Mouse (Mus musculus): ENCODE measurements around the gene Aff1. TPM values are rescaled to one million over a fixed set of nuclear protein-coding genes. Genes with fewer than 3 reads are reported as not detected.

Gene Aff1
- polyA plus RNA-seq, 1 experiment from 2014 or later: 13.5 TPM

DNA sequence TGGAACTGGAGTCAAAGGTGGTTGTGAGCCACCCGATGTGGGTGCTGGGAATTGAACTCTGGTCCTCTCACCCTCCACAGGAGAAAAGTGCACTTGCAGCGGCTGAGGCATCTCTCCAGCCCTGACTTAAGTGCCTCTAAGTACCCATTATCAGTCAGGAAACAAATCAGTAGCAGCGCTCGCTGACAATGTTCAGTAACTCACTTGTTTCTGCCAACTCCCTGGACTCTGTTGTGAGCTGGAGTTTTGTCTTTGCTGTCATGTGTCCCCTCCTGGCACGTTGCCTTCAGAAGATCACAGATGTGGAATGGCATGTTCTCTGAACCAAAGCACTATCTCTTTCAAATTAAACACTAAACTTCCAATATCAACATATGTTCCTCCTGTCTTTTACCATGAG is 2.5 kb upstream of the Aff1 start:
- Histone ChIP-seq H3K27me3 (ENCODE audit: control insufficient read depth, insufficient read depth, low read length) (peaks cover 2% of the 10 kb centered on the region; the same call in 1 of the 2 replicates), H3K27ac (ENCODE audit: low read length) (no peak overlapping the region), H3K36me3 (ENCODE audit: control insufficient read depth, insufficient read depth) (no peaks in the 10 kb centered on the region), H3K9ac (ENCODE audit: low read length) (no peak overlapping the region), H3K4me2 (ENCODE audit: low read depth, low read length) (no peak overlapping the region), H3K4me3 (ENCODE audit: low read length) (no peak overlapping the region), H3K9me3 (replicated peaks; ENCODE audit: control insufficient read depth, low read length) (no peaks in the 10 kb centered on the region), H3K4me1 (ENCODE audit: control insufficient read depth, insufficient read depth, low read length) (peaks cover 5% of the 10 kb centered on the region; the same call in 1 of the 2 replicates)
- 38% methylated on average over 5 of the region's 5 CpGs for WGBS
- no peak for ATAC-seq (replicated peaks; ENCODE audit: extremely low read depth, insufficient read depth, low FRiP score)

DNA sequence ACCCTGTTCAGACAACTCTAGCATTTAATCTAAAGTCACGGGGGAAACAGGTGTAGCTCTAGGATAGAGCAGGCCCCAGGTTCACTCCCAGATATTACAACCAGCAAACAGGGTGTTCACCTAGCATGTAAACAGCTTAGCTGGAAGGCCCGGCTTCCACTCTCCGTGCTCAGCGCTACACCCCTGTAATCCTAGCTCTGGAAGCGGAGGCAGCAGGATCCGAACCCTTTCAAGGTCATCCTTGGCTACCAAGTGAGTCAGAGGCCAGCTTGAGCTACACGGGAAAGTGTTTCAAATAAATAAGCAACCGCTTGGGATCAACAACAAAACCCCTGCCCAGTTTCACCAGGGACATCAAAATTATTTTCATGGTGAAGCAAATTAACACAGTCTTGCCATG is 2.0 kb upstream of the Aff1 start:
- no peaks in the 10 kb centered on the region for H3K36me3 ChIP-seq (ENCODE audit: control insufficient read depth, insufficient read depth)
- H3K9me3 ChIP-seq (replicated peaks; ENCODE audit: control insufficient read depth, low read length): no peaks in the 10 kb centered on the region
- ATAC-seq (replicated peaks; ENCODE audit: extremely low read depth, insufficient read depth, low FRiP score): no peak
- H3K4me2 ChIP-seq (ENCODE audit: low read depth, low read length): no peak overlapping the region
- no peak overlapping the region for H3K9ac ChIP-seq (ENCODE audit: low read length)
- no peak overlapping the region for H3K4me3 ChIP-seq (ENCODE audit: low read length)
- peaks cover 2% of the 10 kb centered on the region; the same call in 1 of the 2 replicates for H3K27me3 ChIP-seq (ENCODE audit: control insufficient read depth, insufficient read depth, low read length)
- H3K27ac ChIP-seq (ENCODE audit: low read length): no peak overlapping the region
- WGBS: 87% methylated on average over 8 of the region's 8 CpGs
- peaks cover 5% of the 10 kb centered on the region; the same call in 1 of the 2 replicates for H3K4me1 ChIP-seq (ENCODE audit: control insufficient read depth, insufficient read depth, low read length)

GRCm38 (mm10) chr5:103691171-103691570 is 1.0 kb upstream of the Aff1 start:
- H3K4me1 ChIP-seq (ENCODE audit: control insufficient read depth, insufficient read depth, low read length): peaks cover 5% of the 10 kb centered on the region; the same call in 1 of the 2 replicates
- no peaks in the 10 kb centered on the region for H3K9me3 ChIP-seq (replicated peaks; ENCODE audit: control insufficient read depth, low read length)
- H3K27ac ChIP-seq (ENCODE audit: low read length): no peak overlapping the region
- H3K27me3 ChIP-seq (ENCODE audit: control insufficient read depth, insufficient read depth, low read length): peaks cover 2% of the 10 kb centered on the region; the same call in 1 of the 2 replicates
- no peaks in the 10 kb centered on the region for H3K36me3 ChIP-seq (ENCODE audit: control insufficient read depth, insufficient read depth)
- H3K4me3 ChIP-seq (ENCODE audit: low read length): peak overlapping the region; percentile 84; the same call in 1 of the 2 replicates
- no peak for ATAC-seq (replicated peaks; ENCODE audit: extremely low read depth, insufficient read depth, low FRiP score)
- peak overlapping the region; percentile 100 for H3K4me2 ChIP-seq (ENCODE audit: low read depth, low read length)
- no peak overlapping the region for H3K9ac ChIP-seq (ENCODE audit: low read length)

DNA sequence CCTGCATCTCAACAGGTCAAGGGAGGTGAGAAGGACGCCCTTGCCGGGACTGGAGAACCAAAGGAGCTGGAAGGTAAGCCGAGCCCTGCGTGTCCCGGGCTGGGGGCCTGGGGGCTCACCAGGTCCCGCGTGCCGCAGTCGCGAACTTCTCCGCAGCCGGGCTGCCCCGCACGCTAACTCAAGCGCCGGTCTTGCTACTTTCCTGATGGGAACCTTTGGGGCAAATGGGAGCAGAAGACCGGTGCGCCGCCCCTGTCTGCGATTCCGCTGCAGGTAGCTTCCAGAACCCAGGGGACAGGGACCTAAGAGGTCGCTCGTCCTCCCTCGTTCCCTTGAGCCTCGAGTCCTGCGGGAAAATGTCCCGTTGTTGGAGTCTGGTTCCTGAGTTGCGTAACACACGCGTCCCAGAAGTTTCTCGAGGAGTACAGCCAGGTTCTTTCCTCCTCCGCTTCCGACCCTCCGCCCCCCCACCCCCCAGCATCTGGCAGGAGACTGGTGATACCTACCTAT is 412 bp downstream of the Aff1 start:
- H3K9me3 ChIP-seq (replicated peaks; ENCODE audit: control insufficient read depth, low read length): no peaks in the 10 kb centered on the region
- H3K36me3 ChIP-seq (ENCODE audit: control insufficient read depth, insufficient read depth): no peaks in the 10 kb centered on the region
- ATAC-seq (replicated peaks; ENCODE audit: extremely low read depth, insufficient read depth, low FRiP score): peak; percentile 26
- peaks cover 2% of the 10 kb centered on the region; the same call in 1 of the 2 replicates for H3K27me3 ChIP-seq (ENCODE audit: control insufficient read depth, insufficient read depth, low read length)
- under 1% methylated on average over 34 of the region's 34 CpGs for WGBS
- peak overlapping the region; percentile 84 for H3K4me3 ChIP-seq (ENCODE audit: low read length)
- peaks cover 5% of the 10 kb centered on the region; the same call in 1 of the 2 replicates for H3K4me1 ChIP-seq (ENCODE audit: control insufficient read depth, insufficient read depth, low read length)
- H3K27ac ChIP-seq (ENCODE audit: low read length): no peak overlapping the region
- H3K4me2 ChIP-seq (ENCODE audit: low read depth, low read length): peak overlapping the region; percentile 100
- H3K9ac ChIP-seq (ENCODE audit: low read length): peak overlapping the region; percentile 79

- H3K27ac ChIP-seq (ENCODE audit: low read length): no peak overlapping the region
- H3K36me3 ChIP-seq (ENCODE audit: control insufficient read depth, insufficient read depth): no peaks in the 10 kb centered on the region
- H3K4me1 ChIP-seq (ENCODE audit: control insufficient read depth, insufficient read depth, low read length): peaks cover 5% of the 10 kb centered on the region; the same call in 1 of the 2 replicates
- WGBS: under 1% methylated on average over 28 of the region's 28 CpGs
- no peak for ATAC-seq (replicated peaks; ENCODE audit: extremely low read depth, insufficient read depth, low FRiP score)
- H3K9ac ChIP-seq (ENCODE audit: low read length): peak overlapping the region; percentile 79
- H3K4me3 ChIP-seq (ENCODE audit: low read length): peak overlapping the region; percentile 84
- H3K9me3 ChIP-seq (replicated peaks; ENCODE audit: control insufficient read depth, low read length): no peaks in the 10 kb centered on the region
- H3K27me3 ChIP-seq (ENCODE audit: control insufficient read depth, insufficient read depth, low read length): peaks cover 2% of the 10 kb centered on the region; the same call in 1 of the 2 replicates
- peak overlapping the region; percentile 100 for H3K4me2 ChIP-seq (ENCODE audit: low read depth, low read length)
Measured at GRCm38 (mm10) chr5:103693041-103693641, 967 bp downstream of the Aff1 start.

DNA sequence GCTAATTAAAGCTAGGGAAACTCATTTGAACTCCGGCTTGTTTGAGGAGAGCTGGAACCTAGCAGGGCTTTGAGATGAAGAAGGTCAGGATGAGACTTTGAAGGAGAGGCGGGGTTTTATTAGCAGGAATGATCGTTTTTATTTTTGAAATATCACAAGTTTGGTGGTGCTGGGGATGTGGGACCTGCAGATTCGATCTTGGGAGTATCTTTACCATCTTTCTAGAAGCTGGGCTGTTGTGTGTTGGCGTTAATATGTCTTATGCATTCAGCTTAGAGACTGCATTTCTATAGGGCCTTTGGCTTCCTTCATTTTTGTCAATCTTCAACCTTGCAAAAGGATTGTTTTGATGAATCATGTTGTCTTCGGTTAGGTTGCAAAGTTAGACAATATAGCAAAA is 1.9 kb downstream of the Aff1 start:
- ATAC-seq (replicated peaks; ENCODE audit: extremely low read depth, insufficient read depth, low FRiP score): no peak
- Histone ChIP-seq H3K9ac (ENCODE audit: low read length) (no peak overlapping the region), H3K27ac (ENCODE audit: low read length) (no peak overlapping the region), H3K36me3 (ENCODE audit: control insufficient read depth, insufficient read depth) (no peaks in the 10 kb centered on the region), H3K4me1 (ENCODE audit: control insufficient read depth, insufficient read depth, low read length) (peaks cover 5% of the 10 kb centered on the region; the same call in 1 of the 2 replicates), H3K27me3 (ENCODE audit: control insufficient read depth, insufficient read depth, low read length) (peaks cover 2% of the 10 kb centered on the region; the same call in 1 of the 2 replicates), H3K4me3 (ENCODE audit: low read length) (no peak overlapping the region), H3K4me2 (ENCODE audit: low read depth, low read length) (no peak overlapping the region), H3K9me3 (replicated peaks; ENCODE audit: control insufficient read depth, low read length) (no peaks in the 10 kb centered on the region)
- 58% methylated on average over 6 of the region's 6 CpGs for WGBS

DNA sequence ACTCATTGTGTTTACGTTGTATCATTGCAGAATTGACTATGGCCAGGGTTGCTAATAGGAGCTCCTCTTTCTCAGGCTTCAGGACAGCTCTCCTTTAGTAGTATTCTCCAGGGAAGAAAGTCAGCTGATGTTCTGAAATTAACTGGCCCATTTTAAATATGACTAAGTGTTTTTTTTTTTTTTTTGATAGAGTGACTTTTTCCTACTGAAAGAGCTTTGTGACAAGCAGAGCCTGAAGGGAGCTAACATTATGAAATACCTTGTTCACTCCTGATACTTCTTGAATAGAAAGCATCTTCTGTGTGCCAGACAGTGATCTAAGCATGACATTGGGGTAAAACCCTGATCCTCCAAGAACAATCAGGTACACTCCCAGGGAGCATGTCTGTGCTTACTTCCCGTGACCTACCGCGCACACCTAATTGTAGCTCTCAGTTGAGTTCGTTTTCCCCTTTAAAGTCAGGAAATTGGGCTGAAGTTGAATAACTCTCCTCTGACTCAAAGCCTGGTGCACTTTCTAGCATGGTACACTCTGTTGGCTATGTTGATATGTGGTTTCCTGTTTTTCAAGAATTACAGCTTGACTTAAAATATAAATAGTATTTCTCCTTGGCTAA is 5.8 kb downstream of the Aff1 start:
- H3K4me1 ChIP-seq (ENCODE audit: control insufficient read depth, insufficient read depth, low read length): peaks cover 6% of the 10 kb centered on the region; the same call in 1 of the 2 replicates
- no peak overlapping the region for H3K9ac ChIP-seq (ENCODE audit: low read length)
- H3K4me2 ChIP-seq (ENCODE audit: low read depth, low read length): no peak overlapping the region
- H3K4me3 ChIP-seq (ENCODE audit: low read length): no peak overlapping the region
- no peak for ATAC-seq (replicated peaks; ENCODE audit: extremely low read depth, insufficient read depth, low FRiP score)
- no peaks in the 10 kb centered on the region; the same call in 1 of the 2 replicates for H3K27me3 ChIP-seq (ENCODE audit: control insufficient read depth, insufficient read depth, low read length)
- WGBS: 75% methylated on average over 5 of the region's 5 CpGs
- no peak overlapping the region for H3K27ac ChIP-seq (ENCODE audit: low read length)
- no peaks in the 10 kb centered on the region for H3K9me3 ChIP-seq (replicated peaks; ENCODE audit: control insufficient read depth, low read length)
- no peaks in the 10 kb centered on the region for H3K36me3 ChIP-seq (ENCODE audit: control insufficient read depth, insufficient read depth)

DNA sequence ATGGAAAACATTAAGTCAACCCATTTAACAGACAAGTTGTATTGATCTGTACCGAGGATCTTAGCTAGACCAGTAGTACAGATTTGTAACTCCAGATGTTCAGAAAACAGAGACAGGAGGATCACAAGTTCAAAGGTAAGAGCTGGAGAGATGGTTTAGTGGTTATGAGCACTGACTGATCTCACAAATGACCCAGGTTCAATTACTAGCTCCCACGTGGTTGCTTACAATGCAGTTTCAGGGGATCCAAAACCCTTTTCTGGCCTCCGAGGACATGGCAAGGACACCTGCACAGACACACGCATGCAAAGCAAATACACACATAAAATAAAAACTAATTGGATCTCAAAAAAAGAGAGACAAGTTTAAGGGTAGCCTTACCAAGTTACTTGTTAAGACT is 6.4 kb downstream of the Aff1 start:
- WGBS: 77% methylated on average over 4 of the region's 4 CpGs
- H3K4me3 ChIP-seq (ENCODE audit: low read length): no peak overlapping the region
- ATAC-seq (replicated peaks; ENCODE audit: extremely low read depth, insufficient read depth, low FRiP score): no peak
- H3K27ac ChIP-seq (ENCODE audit: low read length): no peak overlapping the region
- peaks cover 3% of the 10 kb centered on the region; the same call in 1 of the 2 replicates for H3K4me1 ChIP-seq (ENCODE audit: control insufficient read depth, insufficient read depth, low read length)
- no peaks in the 10 kb centered on the region for H3K36me3 ChIP-seq (ENCODE audit: control insufficient read depth, insufficient read depth)
- no peaks in the 10 kb centered on the region; the same call in 1 of the 2 replicates for H3K27me3 ChIP-seq (ENCODE audit: control insufficient read depth, insufficient read depth, low read length)
- no peak overlapping the region for H3K4me2 ChIP-seq (ENCODE audit: low read depth, low read length)
- H3K9me3 ChIP-seq (replicated peaks; ENCODE audit: control insufficient read depth, low read length): no peaks in the 10 kb centered on the region
- no peak overlapping the region for H3K9ac ChIP-seq (ENCODE audit: low read length)

DNA sequence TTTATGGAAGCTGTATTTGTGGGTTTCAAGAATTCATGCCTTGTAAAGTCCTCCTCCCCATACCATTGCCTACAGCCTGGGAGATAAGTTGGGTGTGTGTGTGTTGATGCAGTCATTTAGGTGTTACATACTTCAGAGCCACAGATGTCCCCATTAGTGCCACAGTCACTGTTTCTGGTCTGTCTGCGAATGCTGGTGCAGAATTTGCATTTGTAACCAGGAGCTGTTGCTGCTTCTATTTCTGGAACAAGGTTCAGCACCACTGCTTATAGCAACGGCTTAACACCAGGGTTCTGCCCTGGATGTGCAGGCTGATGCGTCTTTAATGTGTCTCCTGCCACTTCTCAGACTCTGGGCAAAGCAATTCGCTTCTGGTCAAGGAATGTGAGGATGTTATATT is 7.4 kb downstream of the Aff1 start:
- Histone ChIP-seq H3K9ac (ENCODE audit: low read length) (no peak overlapping the region), H3K9me3 (replicated peaks; ENCODE audit: control insufficient read depth, low read length) (no peaks in the 10 kb centered on the region), H3K4me3 (ENCODE audit: low read length) (no peak overlapping the region), H3K4me1 (ENCODE audit: control insufficient read depth, insufficient read depth, low read length) (0 out of 2 replicates have a peak, but pooled peaks cover 3% of the 10 kb centered on the region), H3K4me2 (ENCODE audit: low read depth, low read length) (no peak overlapping the region), H3K27ac (ENCODE audit: low read length) (no peak overlapping the region), H3K27me3 (ENCODE audit: control insufficient read depth, insufficient read depth, low read length) (no peaks in the 10 kb centered on the region), H3K36me3 (ENCODE audit: control insufficient read depth, insufficient read depth) (no peaks in the 10 kb centered on the region)
- peak; percentile 47; the same call in 1 of the 2 replicates for ATAC-seq (replicated peaks; ENCODE audit: extremely low read depth, insufficient read depth, low FRiP score)
- 35% methylated on average over 4 of the region's 4 CpGs for WGBS
